Mouse (Mus musculus) CH12.LX (cell line): ENCODE measurements around the gene Sh3rf3. TPM values are rescaled to one million over a fixed set of nuclear protein-coding genes. Genes with fewer than 3 reads are reported as not detected.

Source experiments
- DNase-seq: peaks from one replicate; pipeline ENCODE4 v3.0.0-alpha.2; 2013; ENCODE audit errors: extremely low read depth
- H3K27ac ChIP-seq: 2 replicates; pipeline ENCODE4 v1.5.1; 2012; ENCODE audit warnings: low read depth, mild to moderate bottlenecking, control low read depth, moderate library complexity; ENCODE audit not compliant: insufficient read depth
- H3K27me3 ChIP-seq: replicated peaks from 2 replicates; pipeline ENCODE3; 2012; ENCODE audit warnings: inconsistent platforms
- H3K36me3 ChIP-seq, 2 experiments: replicated peaks in 1 of 2; 2 replicates each; pipeline versions ENCODE3 to v1.6.1; 2012; ENCODE audit warnings: inconsistent platforms in 1 of 2, low read length in 1 of 2, mild to moderate bottlenecking in 1 of 2, mixed read lengths in 1 of 2, moderate library complexity in 1 of 2; ENCODE audit not compliant: control insufficient read depth in 1 of 2, insufficient read depth in 1 of 2
- H3K4me1 ChIP-seq, 2 experiments: 2 replicates each; pipeline ENCODE4 v1.6.1; 2012; ENCODE audit warnings: inconsistent platforms in 1 of 2, moderate library complexity in 1 of 2; ENCODE audit not compliant: insufficient read depth in 2 of 2, control insufficient read depth in 1 of 2
- H3K4me2 ChIP-seq: 2 replicates; pipeline ENCODE4 v1.6.1; 2012; ENCODE audit warnings: low read depth, mild to moderate bottlenecking, control low read depth; ENCODE audit not compliant: poor library complexity, insufficient read depth, severe bottlenecking
- H3K4me3 ChIP-seq, 3 experiments: fragments of 150-350 bp in 1 of 3; sonication (generic) in 1 of 3; replicated peaks in 1 of 3; 2 replicates each; pipeline versions ENCODE3 to v1.5.1; 2011 to 2012; ENCODE audit warnings: low read depth in 2 of 3, low read length in 2 of 3, mild to moderate bottlenecking in 2 of 3, moderate library complexity in 2 of 3, control low read depth in 1 of 3, improper control_type of control experiment in 1 of 3, inconsistent platforms in 1 of 3, mixed read lengths in 1 of 3; ENCODE audit not compliant: poor library complexity in 1 of 3
- H3K79me2 ChIP-seq: replicated peaks from 2 replicates; pipeline ENCODE4 v1.6.1; 2012; ENCODE audit warnings: mild to moderate bottlenecking, moderate library complexity; ENCODE audit not compliant: control insufficient read depth, poor library complexity, insufficient read depth, severe bottlenecking; ENCODE audit errors: extremely low read depth
- H3K9ac ChIP-seq: 2 replicates; pipeline ENCODE4 v1.6.1; 2012; ENCODE audit warnings: low read depth, mild to moderate bottlenecking, control low read depth, moderate library complexity; ENCODE audit not compliant: insufficient read depth
- H3K9me3 ChIP-seq: replicated peaks from 2 replicates; pipeline ENCODE3; 2012; ENCODE audit warnings: low read length, inconsistent platforms, mixed read lengths
- BHLHE40 ChIP-seq: IDR thresholded peaks from 2 replicates; pipeline ENCODE4 v1.6.1; 2011; ENCODE audit warnings: mild to moderate bottlenecking, low read depth, low read length, improper control_type of control experiment
- CHD2 ChIP-seq: IDR thresholded peaks from 2 replicates; pipeline ENCODE4 v1.6.1; 2011; ENCODE audit warnings: low read length, improper control_type of control experiment
- CTCF ChIP-seq, 2 experiments: IDR thresholded peaks in 1 of 2; conservative IDR thresholded peaks in 1 of 2; 2 replicates each; pipeline ENCODE4 v1.5.1; 2011 to 2012; ENCODE audit warnings: low read depth in 2 of 2, low read length in 2 of 2, improper control_type of control experiment in 1 of 2, inconsistent platforms in 1 of 2, mild to moderate bottlenecking in 1 of 2, moderate library complexity in 1 of 2
- E2F4 ChIP-seq: IDR thresholded peaks from 2 replicates; pipeline ENCODE4 v1.6.1; 2011; ENCODE audit warnings: low read depth, low read length, improper control_type of control experiment; ENCODE audit not compliant: insufficient replicate concordance
- ELF1 ChIP-seq: IDR thresholded peaks from 2 replicates; pipeline ENCODE4 v1.6.1; 2014; ENCODE audit warnings: low read depth, mild to moderate bottlenecking, inconsistent platforms, low read length, improper control_type of control experiment
- EP300 ChIP-seq: IDR thresholded peaks from 2 replicates; pipeline ENCODE4 v1.6.1; 2011; ENCODE audit warnings: low read length, improper control_type of control experiment
- GABPA ChIP-seq: IDR thresholded peaks from 2 replicates; pipeline ENCODE4 v1.6.1; 2012; ENCODE audit warnings: low read depth, low read length, improper control_type of control experiment, inconsistent platforms; ENCODE audit not compliant: insufficient replicate concordance
- JUND ChIP-seq: conservative IDR thresholded peaks from 2 replicates; pipeline ENCODE4 v1.6.1; 2011; ENCODE audit warnings: low read depth, low read length, improper control_type of control experiment
- MAFK ChIP-seq: IDR thresholded peaks from 2 replicates; pipeline ENCODE4 v1.6.1; 2011; ENCODE audit warnings: low read length, improper control_type of control experiment; ENCODE audit not compliant: insufficient replicate concordance
- MEF2A ChIP-seq: IDR thresholded peaks from 2 replicates; pipeline ENCODE4 v1.6.1; 2014; ENCODE audit warnings: low read depth, mild to moderate bottlenecking, inconsistent platforms, low read length, improper control_type of control experiment, borderline replicate concordance
- NELFE ChIP-seq: IDR thresholded peaks from 2 replicates; pipeline ENCODE4 v1.6.1; 2011; ENCODE audit warnings: low read depth, low read length, improper control_type of control experiment
- PAX5 ChIP-seq: IDR thresholded peaks from 2 replicates; pipeline ENCODE4 v1.6.1; 2012; ENCODE audit warnings: low read length, inconsistent platforms, mixed read lengths
- RAD21 ChIP-seq: IDR thresholded peaks from 2 replicates; pipeline ENCODE4 v1.6.1; 2011; ENCODE audit warnings: low read depth, mild to moderate bottlenecking, low read length, improper control_type of control experiment, moderate library complexity
- SIN3A ChIP-seq: IDR thresholded peaks from 2 replicates; pipeline ENCODE4 v1.6.1; 2012; ENCODE audit warnings: low read length, improper control_type of control experiment, inconsistent platforms
- TCF12 ChIP-seq: IDR thresholded peaks from 2 replicates; pipeline ENCODE4 v1.6.1; 2014; ENCODE audit warnings: low read depth, mild to moderate bottlenecking, inconsistent platforms, low read length, improper control_type of control experiment
- UBTF ChIP-seq: IDR thresholded peaks from 2 replicates; pipeline ENCODE4 v1.6.1; 2012; ENCODE audit warnings: low read depth, mild to moderate bottlenecking, inconsistent platforms, low read length, improper control_type of control experiment, moderate library complexity
- USF1 ChIP-seq: IDR thresholded peaks from 2 replicates; pipeline ENCODE4 v1.6.1; 2014; ENCODE audit warnings: low read depth, mild to moderate bottlenecking, inconsistent platforms, low read length, improper control_type of control experiment
- USF2 ChIP-seq: conservative IDR thresholded peaks from 2 replicates; pipeline ENCODE4 v1.6.1; 2011; ENCODE audit warnings: low read depth, low read length, improper control_type of control experiment
- ZC3H11A ChIP-seq: IDR thresholded peaks from 2 replicates; pipeline ENCODE4 v1.6.1; 2012; ENCODE audit warnings: low read depth, mild to moderate bottlenecking, inconsistent platforms, low read length, improper control_type of control experiment
- ZKSCAN1 ChIP-seq: IDR thresholded peaks from 2 replicates; pipeline ENCODE4 v1.6.1; 2012; ENCODE audit warnings: low read depth, inconsistent platforms, low read length, improper control_type of control experiment, borderline replicate concordance
- ZMIZ1 ChIP-seq: IDR thresholded peaks from 2 replicates; pipeline ENCODE4 v1.6.1; 2012; ENCODE audit warnings: low read depth, mild to moderate bottlenecking, inconsistent platforms, low read length, improper control_type of control experiment
- ZNF384 ChIP-seq: IDR thresholded peaks from 2 replicates; pipeline ENCODE4 v1.6.1; 2012; ENCODE audit warnings: low read depth, low read length, improper control_type of control experiment, inconsistent platforms
- dilution Hi-C: fragments of 300-500 bp; cut with MboI; formaldehyde crosslinking; loops from 2 replicates; pipeline ENCODE4 v1.14.3; 2020; ENCODE audit warnings: low sequenced_read_pairs; ENCODE audit not compliant: extremely low pct_unique_long_range_greater_than_20kb, extremely low pct_ligation_motif_present
- in situ Hi-C: fragments of 300-500 bp; cut with MboI; formaldehyde crosslinking; loops from 3 replicates; pipeline ENCODE4 v1.14.3; 2019; ENCODE audit warnings: low sequenced_read_pairs, low pct_ligation_motif_present, low pct_unique_long_range_greater_than_20kb, mixed read lengths
- polyA plus RNA-seq: library from polyadenylated mRNA; unstranded; fragments of >175 nt; gene quantifications from 2 replicates; pipeline ENCODE4 v1.2.1, GENCODE M21; 2012; ENCODE audit warnings: low read depth; ENCODE audit not compliant: insufficient read length
- total RNA-seq, 2 experiments: library from RNA; depleted of rRNA; stranded (reverse); fragments of 300-350 nt in 1 of 2; fragments of >200 nt in 1 of 2; gene quantifications; 2 replicates each; pipeline ENCODE4 v1.2.3; 2012 to 2014

Sh3rf3 gene
- total and polyA plus RNA-seq, 3 experiments: 0.13 to 0.64 TPM; not detected in 1

GRCm38 (mm10) chr10:59085604-59086003, 272.4 kb downstream of the Sh3rf3 start:
- in situ Hi-C loops (no loop called here), dilution Hi-C loops (no loop called here)
- no peaks in the 10 kb centered on the region for H3K36me3 ChIP-seq
- no peaks in the 10 kb centered on the region for H3K9me3 ChIP-seq
- no peak overlapping the region for H3K27ac ChIP-seq
- DNase-seq: no peak
- TF ChIP-seq ZC3H11A: no peak
- 0 out of 4 replicates have a peak, but pooled peaks cover 0 to 3% of the 10 kb centered on the region in 2 experiments for H3K4me1 ChIP-seq
- H3K27me3 ChIP-seq: peaks cover 34% of the 10 kb centered on the region
- no peak overlapping the region for H3K9ac ChIP-seq
- H3K4me2 ChIP-seq: no peak overlapping the region
- no peaks in the 10 kb centered on the region for H3K79me2 ChIP-seq
- H3K4me3 ChIP-seq: no peak overlapping the region

GRCm38 (mm10) chr10:59086578-59086977, 273.4 kb downstream of the Sh3rf3 start:
- no peak for TF ChIP-seq SIN3A
- no peak for TF ChIP-seq EP300
- no peak for TF ChIP-seq ZMIZ1
- no peak for TF ChIP-seq ELF1
- TF ChIP-seq RAD21: no peak
- TF ChIP-seq TCF12: no peak
- Histone ChIP-seq H3K4me1 (0 out of 4 replicates have a peak, but pooled peaks cover 0 to 3% of the 10 kb centered on the region in 2 experiments), H3K27me3 (peaks cover 34% of the 10 kb centered on the region), H3K4me2 (no peak overlapping the region), H3K36me3 (no peaks in the 10 kb centered on the region), H3K27ac (no peak overlapping the region), H3K4me3 (no peak overlapping the region), H3K79me2 (no peaks in the 10 kb centered on the region), H3K9ac (no peak overlapping the region), H3K9me3 (no peaks in the 10 kb centered on the region)
- in situ Hi-C loops (no loop called here), dilution Hi-C loops (no loop called here)
- no peak for DNase-seq

- Histone ChIP-seq H3K4me1 (0 out of 4 replicates have a peak, but pooled peaks cover 0 to 3% of the 10 kb centered on the region in 2 experiments), H3K27ac (no peak overlapping the region), H3K4me3 (no peak overlapping the region)
- in situ Hi-C loops: no loop called here
- dilution Hi-C loops: no loop called here
- TF ChIP-seq GABPA: no peak
- no peak for TF ChIP-seq USF2
- no peak for TF ChIP-seq CTCF (conservative IDR thresholded peaks at IDR 0.05 in 1 of 2, IDR thresholded peaks at IDR 0.05 in 1 of 2; ENCODE audit: low read depth in 2 of 2, low read length in 2 of 2)
- no peak for TF ChIP-seq ZKSCAN1
- TF ChIP-seq USF1: no peak
- no peak for TF ChIP-seq CHD2
- no peak for TF ChIP-seq ZNF384
- no peak for TF ChIP-seq NELFE
- no peak for TF ChIP-seq MAFK
- TF ChIP-seq RAD21: no peak
- TF ChIP-seq MEF2A: no peak
- TF ChIP-seq E2F4: no peak
- no peak for TF ChIP-seq UBTF
- TF ChIP-seq TCF12: no peak
- TF ChIP-seq BHLHE40: no peak
- no peak for TF ChIP-seq JUND
- TF ChIP-seq PAX5: no peak
- TF ChIP-seq, all 38 proteins: peak for 0
- no peaks in the 10 kb centered on the region for H3K79me2 ChIP-seq
- H3K9me3 ChIP-seq: no peaks in the 10 kb centered on the region
- H3K4me2 ChIP-seq: no peak overlapping the region
- no peaks in the 10 kb centered on the region for H3K36me3 ChIP-seq
- no peak overlapping the region for H3K9ac ChIP-seq
- no peak for DNase-seq
- H3K27me3 ChIP-seq: peaks cover 30% of the 10 kb centered on the region
Observed at GRCm38 (mm10) chr10:59089861-59090621, 276.9 kb downstream of the Sh3rf3 start.
